ENCODE assay signal across 8 mouse cellular contexts in genomic region chr5:138753946-138754302, GRCm38 (mm10). TPM values are rescaled to one million over a fixed set of nuclear protein-coding genes. Genes with fewer than 3 reads are reported as not detected.
DNase-seq lines count a peak whose midpoint lies in the region; ATAC-seq and TF ChIP-seq lines count a peak whose summit lies in the region.

No protein-coding gene starts in this region.

- H3K9me3 ChIP-seq in ES-E14 (ENCODE audit: control insufficient read depth, insufficient read depth, low read depth, low read length), result no peaks in the 10 kb centered on the region
- H3K9me3 ChIP-seq in intestine, embryonic 16.5 days (ENCODE audit: control insufficient read depth, low read length), result no peaks in the 10 kb centered on the region
- H3K9me3 ChIP-seq in midbrain, embryonic 13.5 days, result no peaks in the 10 kb centered on the region

- H3K27me3 ChIP-seq in kidney, adult 2 months (replicated peaks; ENCODE audit: control insufficient read depth, insufficient read depth, low read length), result no peaks in the 10 kb centered on the region
- H3K27me3 ChIP-seq in intestine, embryonic 16.5 days (replicated peaks; ENCODE audit: control insufficient read depth, insufficient read depth, low read length), result peaks cover 11% of the 10 kb centered on the region; the same call in 1 of the 2 replicates
- H3K27me3 ChIP-seq in midbrain, embryonic 13.5 days, result peaks cover 7% of the 10 kb centered on the region; the same call in 1 of the 2 replicates

- no peaks in the 10 kb centered on the region for H3K36me3 ChIP-seq in kidney, adult 2 months (ENCODE audit: control insufficient read depth, insufficient read depth, low read length)
- no peaks in the 10 kb centered on the region for H3K36me3 ChIP-seq in ES-E14 (ENCODE audit: control insufficient read depth, insufficient read depth, low read length, poor library complexity, severe bottlenecking)
- no peaks in the 10 kb centered on the region for H3K36me3 ChIP-seq in intestine, embryonic 16.5 days (ENCODE audit: control insufficient read depth, insufficient read depth, low read length)
- peaks cover 12% of the 10 kb centered on the region; the same call in 1 of the 2 replicates for H3K36me3 ChIP-seq in midbrain, embryonic 13.5 days

- H3K9ac ChIP-seq in ES-E14 (ENCODE audit: insufficient read depth, low read depth, low read length, poor library complexity, severe bottlenecking), result no peak overlapping the region
- peak overlapping the region; percentile 86; the same call in 1 of the 2 replicates for H3K9ac ChIP-seq in intestine, embryonic 16.5 days (ENCODE audit: low read depth, low read length)
- H3K9ac ChIP-seq in midbrain, embryonic 13.5 days (replicated peaks), result peak overlapping the region; percentile 92

- WGBS in kidney, adult 2 months, result 28% methylated on average over 9 of the region's 9 CpGs
- 12% methylated on average over 9 of the region's 9 CpGs for WGBS in intestine, embryonic 16.5 days
- 2% methylated on average over 9 of the region's 9 CpGs for WGBS in midbrain, embryonic 13.5 days

- no peak for DNase-seq in kidney, adult 2 months
- DNase-seq in kidney, adult 18-20 months, result no peak
- DNase-seq in ES-E14 (ENCODE audit: low read depth, low spot score), result no peak
- DNase-seq in urinary bladder, adult 18-20 months (ENCODE audit: low spot score in 2 of 2), result no peak
- no peak for DNase-seq in cerebellum, adult 11 months

- TF ChIP-seq CTCF in kidney, adult 2 months (conservative IDR thresholded peaks at IDR 0.05; ENCODE audit: insufficient read depth, insufficient read length, low read depth, low read length), result no peak
- no peak for TF ChIP-seq CTCF in embryonic fibroblast, embryonic 13.5 days (IDR thresholded peaks at IDR 0.05; ENCODE audit: borderline replicate concordance, insufficient read depth, low read length)

- ATAC-seq in intestine, embryonic 16.5 days, result no peak
- peak; percentile 52 for ATAC-seq in midbrain, embryonic 13.5 days

- no peak for TF ChIP-seq POLR2A in kidney, adult 2 months (IDR thresholded peaks at IDR 0.05; ENCODE audit: low read depth, low read length)
- TF ChIP-seq POLR2A in embryonic fibroblast, embryonic 13.5 days (IDR thresholded peaks at IDR 0.05; ENCODE audit: low read depth, low read length), result no peak

- in situ Hi-C loops in ES-E14 (cut with MboI; ENCODE audit: low sequenced_read_pairs in 2 of 2, unreplicated experiment in 2 of 2), result no loop called here

- no peak overlapping the region for H3K27ac ChIP-seq in kidney, adult 2 months (ENCODE audit: insufficient read depth, low read depth, low read length)
- H3K27ac ChIP-seq in ES-E14 (ENCODE audit: insufficient read depth, low read depth, low read length, poor library complexity, severe bottlenecking), result no peak overlapping the region
- H3K27ac ChIP-seq in embryonic fibroblast, embryonic 13.5 days (ENCODE audit: insufficient read depth, low read length), result no peak overlapping the region
- no peak overlapping the region for H3K27ac ChIP-seq in intestine, embryonic 16.5 days (ENCODE audit: low read length)
- H3K27ac ChIP-seq in midbrain, embryonic 13.5 days, result peak overlapping the region; percentile 97

- peak overlapping the region; percentile 97 for H3K4me2 ChIP-seq in intestine, embryonic 16.5 days (ENCODE audit: low read depth, low read length)
- peak overlapping the region; percentile 61 for H3K4me2 ChIP-seq in midbrain, embryonic 13.5 days (replicated peaks)

- peak overlapping the region; percentile 71 for H3K4me3 ChIP-seq in kidney, adult 2 months (ENCODE audit: insufficient read depth, low read depth, low read length)
- peak overlapping the region; percentile 68 to 88 for H3K4me3 ChIP-seq in ES-E14 (ENCODE audit: insufficient read depth in 1 of 2, low read depth in 1 of 2, low read length in 2 of 2, poor library complexity in 1 of 2, severe bottlenecking in 1 of 2)
- H3K4me3 ChIP-seq in embryonic fibroblast, embryonic 13.5 days (ENCODE audit: insufficient read depth, low read length), result peak overlapping the region; percentile 77
- H3K4me3 ChIP-seq in intestine, embryonic 16.5 days (ENCODE audit: low read length), result peak overlapping the region; percentile 69
- peak overlapping the region; percentile 81 for H3K4me3 ChIP-seq in midbrain, embryonic 13.5 days (replicated peaks)

- H3K4me1 ChIP-seq in kidney, adult 2 months (ENCODE audit: control insufficient read depth, insufficient read depth, low read length), result peaks cover 22% of the 10 kb centered on the region
- H3K4me1 ChIP-seq in ES-E14 (ENCODE audit: control insufficient read depth in 2 of 2, insufficient read depth in 2 of 2, low read length in 2 of 2, poor library complexity in 1 of 2), result peaks cover 2 to 13% of the 10 kb centered on the region in 2 experiments; a peak in 2 of 4 replicates
- H3K4me1 ChIP-seq in embryonic fibroblast, embryonic 13.5 days (ENCODE audit: control insufficient read depth, insufficient read depth, low read length), result peaks cover 8% of the 10 kb centered on the region
- peaks cover 25% of the 10 kb centered on the region for H3K4me1 ChIP-seq in intestine, embryonic 16.5 days (ENCODE audit: control insufficient read depth, insufficient read depth, low read length)
- H3K4me1 ChIP-seq in midbrain, embryonic 13.5 days (replicated peaks), result peaks cover 45% of the 10 kb centered on the region

TF ChIP-seq in ES-E14, 5 proteins besides CTCF, POLR2A, EP300 and RAD21:
- TF ChIP-seq ZNF384 (IDR thresholded peaks at IDR 0.05; ENCODE audit: low read depth, low read length) (no peak), CHD2 (IDR thresholded peaks at IDR 0.05; ENCODE audit: low read depth, low read length) (no peak), MAFK (IDR thresholded peaks at IDR 0.05; ENCODE audit: insufficient read depth, low read depth, low read length) (no peak), HCFC1 (IDR thresholded peaks at IDR 0.05; ENCODE audit: borderline replicate concordance, insufficient read depth, low read length) (no peak), ZC3H11A (IDR thresholded peaks at IDR 0.05; ENCODE audit: borderline replicate concordance, low read depth, low read length) (no peak)

RNA-seq across cellular contexts. Expression of gene Fam20c, which starts 0.4 kb away (rescaled TPM):
- 49.5 and 65.6 TPM in 2 replicates for polyA plus RNA-seq in kidney, adult 2 months (2012; rRNA removed)
- 8.0 and 14.7 TPM in 2 replicates for total RNA-seq in ES-E14 (2012; rRNA removed)
- 10.8 and 13.4 TPM in 2 replicates for polyA plus RNA-seq in embryonic fibroblast, embryonic 13.5 days (2011; ENCODE audit: insufficient read length, low read depth, missing spikeins)
- polyA plus RNA-seq in intestine, embryonic 16.5 days (2015; fragmentation: Nextera tagmentation; extraction: Ambion mirVana), result 3.4 and 3.6 TPM in 2 replicates
- polyA plus RNA-seq in midbrain, embryonic 13.5 days (2015; fragmentation: Nextera tagmentation; extraction: Ambion mirVana), result 32.9 and 38.0 TPM in 2 replicates
